Comparison of ENCODE assay signal across 9 mouse cellular contexts in genomic region chr4:119490806-119491205, GRCm38 (mm10). TPM values are rescaled to one million over a fixed set of nuclear protein-coding genes. Genes with fewer than 3 reads are reported as not detected.
DNase-seq lines count a peak whose midpoint lies in the region; ATAC-seq and TF ChIP-seq lines count a peak whose summit lies in the region.
"Had no signal": no experiment of that assay in that cellular context is flagged by ENCODE, and none has a peak within 500 bp of the region (broad histone marks: within the 10 kb centered on the region; RNA-seq: fewer than 3 reads in every experiment).

No protein-coding gene starts in this region.

- DNase-seq in gastrocnemius, adult 2 months: no peak
- DNase-seq in gastrocnemius, postnatal 36 days: no peak
- DNase-seq in spleen, postnatal 4 days (ENCODE audit: low spot score in 2 of 2): peak; percentile 18 to 69
- no peak for DNase-seq in spleen, adult 12 weeks (ENCODE audit: low spot score)
- peak; percentile 56 to 73 for DNase-seq in cerebellum, postnatal 4 days (ENCODE audit: low spot score in 2 of 2)
- peak; percentile 10 for DNase-seq in liver, embryonic 13.5 days
- peak; percentile 69 for DNase-seq in testis, postnatal 10 days (ENCODE audit: low spot score)
- DNase-seq in urinary bladder, postnatal 36 days (ENCODE audit: low spot score in 2 of 2): no peak

- H3K4me1 ChIP-seq in liver, embryonic 13.5 days (replicated peaks): peaks cover 11% of the 10 kb centered on the region

- WGBS in liver, embryonic 13.5 days (ENCODE audit: insufficient replicate concordance): 60% methylated on average over 3 of the region's 3 CpGs

- intact Hi-C loops in gastrocnemius, adult 2 months (cut with DNase I): loop anchor here (2.0 kb wide), 1 partner anchor 60 kb away; no protein-coding TSS in a partner anchor
- intact Hi-C loops in gastrocnemius, postnatal 36 days (cut with DNase I): loop anchor here (5.0 kb wide), 1 partner anchor 59 kb away; no protein-coding TSS in a partner anchor

- ATAC-seq in liver, embryonic 13.5 days (ENCODE audit: low read depth): no peak

- H3K9ac ChIP-seq in liver, embryonic 13.5 days: no peak overlapping the region

- H3K27ac ChIP-seq in gastrocnemius, adult 2 months: no peak overlapping the region
- H3K27ac ChIP-seq in liver, embryonic 13.5 days: no peak overlapping the region

- H3K4me3 ChIP-seq in gastrocnemius, adult 2 months: no peak overlapping the region
- H3K4me3 ChIP-seq in liver, embryonic 13.5 days (replicated peaks): no peak overlapping the region

- no peaks in the 10 kb centered on the region for H3K9me3 ChIP-seq in liver, embryonic 13.5 days (replicated peaks)

- H3K36me3 ChIP-seq in liver, embryonic 13.5 days: no peaks in the 10 kb centered on the region

- TF ChIP-seq CTCF in gastrocnemius, adult 2 months (IDR thresholded peaks at IDR 0.05): peak; percentile 42

- peaks cover 51% of the 10 kb centered on the region for H3K27me3 ChIP-seq in liver, embryonic 13.5 days

- H3K4me2 ChIP-seq in liver, embryonic 13.5 days: no peak overlapping the region

RNA-seq across cellular contexts. Expression of gene Rimkla, which starts 1.6 kb away (rescaled TPM):
- not detected for total RNA-seq in gastrocnemius, adult 2 months (2021)
- total RNA-seq in gastrocnemius, postnatal 36 days (2021): not detected
- 0.05 TPM in 2 replicates for polyA plus RNA-seq in liver, embryonic 13.5 days (2015; fragmentation: Nextera tagmentation; extraction: Ambion mirVana)
- total RNA-seq: hematopoietic stem cell, adult 5-6 weeks had no signal

RNA-seq across cellular contexts. Expression of gene Foxj3, which starts 46.0 kb away (rescaled TPM):
- 10 to 100 TPM; 29.9 to 36.4 TPM for total RNA-seq in gastrocnemius, adult 2 months (2021)
- 10 to 100 TPM; 22.0 to 24.6 TPM for total RNA-seq in gastrocnemius, postnatal 36 days (2021)
- polyA plus RNA-seq in liver, embryonic 13.5 days (2015; fragmentation: Nextera tagmentation; extraction: Ambion mirVana): 5.4 and 7.4 TPM in 2 replicates

RNA-seq across cellular contexts. Expression of gene Frg2f1, which starts 48.5 kb away (rescaled TPM):
- 1 to 10 TPM; 4.0 to 4.5 TPM for total RNA-seq in gastrocnemius, adult 2 months (2021)
- total RNA-seq in gastrocnemius, postnatal 36 days (2021): 1 to 10 TPM; 4.4 to 4.6 TPM
- 0.58 and 0.63 TPM in 2 replicates for polyA plus RNA-seq in liver, embryonic 13.5 days (2015; fragmentation: Nextera tagmentation; extraction: Ambion mirVana)

Comparison
In these comparisons a context has a peak if more than half of its experiments do, and no peak if none do; other contexts are left out.
1. DNase-seq: peak in spleen, postnatal 4 days (2 of 2), cerebellum, postnatal 4 days (2 of 2), liver, embryonic 13.5 days (single experiment) and testis, postnatal 10 days (single experiment); none in gastrocnemius, adult 2 months (single experiment), gastrocnemius, postnatal 36 days (0 of 2), spleen, adult 12 weeks (single experiment) and urinary bladder, postnatal 36 days (0 of 2).